12 mouse cellular contexts compared by ENCODE assay signal in the genomic region with DNA sequence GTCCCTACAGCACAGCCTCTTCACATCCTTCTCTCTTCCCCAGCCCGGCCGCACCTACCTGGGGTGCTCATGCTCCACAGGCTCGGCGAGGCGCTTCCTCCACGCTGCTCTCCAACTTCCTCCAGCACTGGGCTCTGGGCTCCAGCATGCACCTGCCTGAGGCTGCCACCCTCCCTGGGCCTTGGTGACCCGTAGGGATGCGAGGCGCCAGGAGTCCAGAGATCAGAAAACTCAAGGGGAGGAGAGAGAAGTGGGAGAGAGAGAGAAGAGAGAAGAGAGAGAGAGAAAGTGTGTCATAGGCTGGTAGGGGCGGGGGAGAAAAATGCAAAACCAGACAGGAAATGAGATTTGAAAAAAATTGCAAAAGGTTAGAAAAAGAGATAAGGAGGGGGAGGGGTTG. TPM values are rescaled to one million over a fixed set of nuclear protein-coding genes. Genes with fewer than 3 reads are reported as not detected.
DNase-seq lines count a peak whose midpoint lies in the region; ATAC-seq and TF ChIP-seq lines count a peak whose summit lies in the region.
"Had no signal": no experiment of that assay in that cellular context is flagged by ENCODE, and none has a peak within 500 bp of the region (broad histone marks: within the 10 kb centered on the region; RNA-seq: fewer than 3 reads in every experiment).

A gene (minus strand): TSS at position 234 of the 400 bp plus-strand sequence.

- TF ChIP-seq POLR2A in thymus, adult 2 months (IDR thresholded peaks at IDR 0.05; ENCODE audit: control insufficient read depth, extremely low read depth, insufficient read depth, low read length, poor library complexity): peak; percentile 32; the same call in 1 of the 2 replicates

- peak; percentile 75 for ATAC-seq in CD4-positive, CD25-positive, alpha-beta regulatory T cell, adult 4 months
- ATAC-seq in megakaryocyte-erythroid progenitor cell, adult 5-6 weeks (replicated peaks; ENCODE audit: low FRiP score, low TSS enrichment, poor library complexity, severe bottlenecking): 0 out of 2 replicates have a peak, but pooled peaks have one; percentile 11
- ATAC-seq: hindbrain, embryonic 16.5 days had no signal

- peak; percentile 76 for DNase-seq in thymus, adult 2 months
- no peak for DNase-seq in adrenal gland, postnatal 4 days (ENCODE audit: low spot score in 2 of 2)
- no peak for DNase-seq in right cerebral cortex, postnatal 10 days (ENCODE audit: low spot score in 2 of 2)
- no peak for DNase-seq in frontal cortex, adult 2 months (ENCODE audit: extremely low spot score in 1 of 2, low spot score in 1 of 2)
- DNase-seq: layer of hippocampus, adult 9-11 months; midbrain, embryonic 14.5 days had no signal

- no peaks in the 10 kb centered on the region for H3K4me1 ChIP-seq in brown adipose tissue, adult 24 weeks (ENCODE audit: control insufficient read depth, insufficient read depth, insufficient read length, low read length)
- peaks cover 25% of the 10 kb centered on the region for H3K4me1 ChIP-seq in thymus, adult 2 months (replicated peaks; ENCODE audit: control insufficient read depth, insufficient read depth, low read length)
- H3K4me1 ChIP-seq: embryonic facial prominence, embryonic 13.5 days; limb, embryonic 15.5 days had no signal

- H3K27ac ChIP-seq in brown adipose tissue, adult 24 weeks (replicated peaks; ENCODE audit: low read depth, low read length): no peak within 1 kb of the TSS
- H3K27ac ChIP-seq in thymus, adult 2 months (ENCODE audit: control insufficient read depth, insufficient read depth, low read length): peak within 1 kb of the TSS; percentile 89
- H3K27ac ChIP-seq: embryonic facial prominence, embryonic 13.5 days; limb, embryonic 15.5 days had no signal

- TF ChIP-seq CTCF in thymus, adult 2 months (IDR thresholded peaks at IDR 0.05; ENCODE audit: borderline replicate concordance, control insufficient read depth, extremely low read depth, insufficient read depth, low read length, poor library complexity): no peak

- peak within 1 kb of the TSS; percentile 3; the same call in 1 of the 2 replicates for H3K4me3 ChIP-seq in brown adipose tissue, adult 24 weeks (ENCODE audit: insufficient read depth, low read depth, low read length)
- peak within 1 kb of the TSS; percentile 83 for H3K4me3 ChIP-seq in thymus, adult 2 months (ENCODE audit: control insufficient read depth, insufficient read depth, low read length)
- H3K4me3 ChIP-seq: embryonic facial prominence, embryonic 13.5 days; limb, embryonic 15.5 days had no signal

- 6% methylated on average over 10 of the region's 10 CpGs for WGBS in thymus, adult 2 months

- H3K27me3 ChIP-seq in thymus, adult 2 months (ENCODE audit: control insufficient read depth, insufficient read depth, low read length): no peaks in the 10 kb centered on the region
- H3K27me3 ChIP-seq: embryonic facial prominence, embryonic 13.5 days; limb, embryonic 15.5 days had no signal

- no peaks in the 10 kb centered on the region for H3K36me3 ChIP-seq in thymus, adult 2 months (ENCODE audit: control insufficient read depth, insufficient read depth, low read length)
- H3K36me3 ChIP-seq: embryonic facial prominence, embryonic 13.5 days; limb, embryonic 15.5 days had no signal

RNA-seq across cellular contexts. Expression of the gene that starts here (rescaled TPM):
- polyA plus RNA-seq in CD4-positive, CD25-positive, alpha-beta regulatory T cell, adult 4 months (2017; shearing (Covaris generic)): 10 to 100 TPM; 43.6 to 81.1 TPM
- not detected in 2 replicates for polyA plus RNA-seq in brown adipose tissue, adult 24 weeks (2012; ENCODE audit: insufficient read depth, insufficient read length, missing spikeins)
- total RNA-seq in megakaryocyte-erythroid progenitor cell, adult 5-6 weeks (2014; fragmentation: Nextera tagmentation): 0.79 and 2.1 TPM in 2 replicates
- total RNA-seq in megakaryocyte-erythroid progenitor cell, adult 5-6 weeks (2017): 0.46 and 1.5 TPM in 2 replicates
- 51.2 and 56.1 TPM in 2 replicates for polyA plus RNA-seq in thymus, adult 2 months (2012; rRNA removed)
- under 1 TPM; 0.50 to 0.51 TPM for total RNA-seq in adrenal gland, postnatal 4 days (2021)
- 0.20 and 0.27 TPM in 2 replicates for polyA plus RNA-seq in frontal cortex, adult 2 months (2012; rRNA removed)

Comparison
In these comparisons a context has a peak if more than half of its experiments do, and no peak if none do; other contexts are left out.
1. RNA of the gene that starts here (polyA plus RNA-seq): 43.6 to 81.1 TPM in CD4-positive, CD25-positive, alpha-beta regulatory T cell, adult 4 months and 51.2 to 56.1 TPM in thymus, adult 2 months; not detected in brown adipose tissue, adult 24 weeks and 0.20 to 0.27 TPM in frontal cortex, adult 2 months; every median in the first group is over 10 times any median in the second.